Mouse (Mus musculus) forebrain, embryonic 16.5 days (tissue): ENCODE measurements around the gene Mef2b. TPM values are rescaled to one million over a fixed set of nuclear protein-coding genes. Genes with fewer than 3 reads are reported as not detected.
"Not testable (repeated sequence)": the region's sequence is repeated elsewhere in the genome, so short reads cannot be mapped to it uniquely, and the experiment has no call there.

Source experiments
- ATAC-seq: fragments of 200-750 bp; cut with Nextera tagmentation; 2 replicates; pipeline ENCODE4 v1.8.0; 2017; ENCODE audit warnings: mild to moderate bottlenecking, moderate library complexity
- H3K27ac ChIP-seq: fragments of 300-500 bp; sonication (generic); 2 replicates; pipeline ENCODE4 v1.5.1; 2014; ENCODE audit warnings: low read length, control low read depth
- H3K27me3 ChIP-seq: fragments of 300-500 bp; sonication (generic); replicated peaks from 2 replicates; pipeline ENCODE4 v1.6.1; 2014; ENCODE audit warnings: low read length; ENCODE audit not compliant: control insufficient read depth, insufficient read depth
- H3K36me3 ChIP-seq: fragments of 300-500 bp; sonication (generic); 2 replicates; pipeline ENCODE4 v1.6.1; 2014; ENCODE audit not compliant: control insufficient read depth, insufficient read depth
- H3K4me1 ChIP-seq: fragments of 300-500 bp; sonication (generic); replicated peaks from 2 replicates; pipeline ENCODE4 v1.6.1; 2014; ENCODE audit warnings: low read length; ENCODE audit not compliant: control insufficient read depth, insufficient read depth
- H3K4me2 ChIP-seq: fragments of 300-500 bp; sonication (generic); 2 replicates; pipeline ENCODE4 v1.6.1; 2014; ENCODE audit warnings: mild to moderate bottlenecking, low read length, control low read depth
- H3K4me3 ChIP-seq: fragments of 300-500 bp; sonication (generic); replicated peaks from 2 replicates; pipeline ENCODE4 v1.5.1; 2014; ENCODE audit warnings: mild to moderate bottlenecking, low read length, control low read depth
- H3K9ac ChIP-seq: fragments of 300-500 bp; sonication (generic); replicated peaks from 2 replicates; pipeline ENCODE4 v1.6.1; 2014; ENCODE audit warnings: low read depth, low read length, control low read depth
- H3K9me3 ChIP-seq: fragments of 300-500 bp; sonication (generic); 2 replicates; pipeline ENCODE4 v1.6.1; 2016; ENCODE audit warnings: low read length; ENCODE audit not compliant: control insufficient read depth
- WGBS: fragments of 180-500 bp; shearing (Covaris S2); extraction: QIAGEN DNeasy Blood & Tissue Kit; methylation state at CpG from one replicate; pipeline ENCODE4 v1.1.7; 2014; 5-methylcytosine and 5-hydroxymethylcytosine counted together
- polyA plus RNA-seq: library from polyadenylated mRNA; unstranded; fragments of >200 nt; fragmentation: Nextera tagmentation; extraction: Ambion mirVana; gene quantifications from 2 replicates; pipeline ENCODE4 v1.2.1, GENCODE M21; 2015

The Mef2b gene
- polyA plus RNA-seq, 1 experiment from 2014 or later, result 0.34 TPM

DNA sequence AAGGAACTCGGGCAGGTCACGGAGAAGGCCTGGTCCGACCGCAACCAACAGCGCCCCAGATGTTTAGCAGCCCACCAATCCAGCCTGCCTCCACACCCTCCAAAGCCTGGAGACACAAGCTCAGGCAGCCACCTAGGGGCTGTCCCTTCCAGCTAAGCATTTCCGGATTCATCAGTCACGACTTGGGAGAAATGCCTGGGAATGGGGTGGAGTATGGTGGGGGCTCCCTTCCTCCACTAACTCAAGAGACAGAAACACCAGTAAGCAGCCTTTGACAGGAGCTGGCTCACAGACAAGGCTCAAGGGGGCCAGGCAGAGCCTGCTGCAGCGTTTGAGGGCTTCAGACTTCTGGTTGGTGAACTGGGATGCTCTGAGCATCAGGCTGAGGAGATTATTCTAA is 71.0 kb downstream of the Mef2b start:
- Histone ChIP-seq H3K4me2 (no peak overlapping the region), H3K4me1 (peaks cover 15% of the 10 kb centered on the region), H3K9ac (no peak overlapping the region), H3K9me3 (no peaks in the 10 kb centered on the region), H3K36me3 (no peaks in the 10 kb centered on the region), H3K4me3 (no peak overlapping the region), H3K27me3 (no peaks in the 10 kb centered on the region), H3K27ac (no peak overlapping the region)
- ATAC-seq, result no peak
- 28% methylated on average over 8 of the region's 8 CpGs for WGBS

DNA sequence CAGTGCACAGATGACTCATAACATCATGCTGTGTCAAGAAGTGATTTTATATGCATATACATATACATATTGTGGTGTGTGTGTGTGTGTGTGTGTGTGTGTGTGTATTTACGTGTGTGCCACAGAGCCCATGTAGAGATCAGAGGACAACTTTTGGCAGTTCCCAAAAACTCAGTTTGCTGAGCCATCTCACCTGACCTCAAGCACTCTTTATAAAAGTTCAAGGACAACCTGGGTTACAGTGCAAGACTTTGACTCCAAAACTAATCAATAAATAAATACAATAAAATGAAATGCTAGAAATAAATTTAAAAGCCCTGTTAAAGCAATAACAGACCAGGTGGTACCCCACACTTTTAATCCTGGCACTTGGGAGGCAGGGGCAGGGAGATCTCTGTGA is 71.8 kb downstream of the Mef2b start:
- Histone ChIP-seq H3K27ac (no peak overlapping the region), H3K36me3 (no peaks in the 10 kb centered on the region), H3K4me2 (peak overlapping the region; percentile 96), H3K9ac (peak overlapping the region; percentile 67), H3K27me3 (no peaks in the 10 kb centered on the region), H3K9me3 (no peaks in the 10 kb centered on the region), H3K4me1 (peaks cover 15% of the 10 kb centered on the region), H3K4me3 (peak overlapping the region; percentile 69)
- ATAC-seq, result no peak
- WGBS, result 86% methylated on average over 1 of the region's 1 CpGs

DNA sequence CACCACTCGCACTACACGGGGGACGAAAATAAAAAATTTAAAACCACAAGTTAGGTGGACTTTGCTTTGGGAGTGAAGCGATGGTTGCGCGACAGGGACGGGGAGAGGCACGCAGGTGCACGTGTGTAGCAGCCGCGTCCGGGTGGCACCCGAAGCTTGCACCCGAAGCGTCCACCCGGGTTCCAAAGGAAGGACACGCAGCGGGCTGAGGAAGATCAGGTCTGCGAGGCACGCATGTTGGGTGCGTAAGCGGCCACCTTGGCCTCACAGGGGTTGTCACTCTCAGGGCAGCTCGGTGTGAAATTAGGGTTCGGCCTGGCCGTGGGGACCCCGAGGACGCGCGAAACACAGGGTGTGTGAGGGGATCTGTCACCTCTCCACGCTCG is 72.2 kb downstream of the Mef2b start:
- WGBS, result 2% methylated on average over 31 of the region's 31 CpGs
- Histone ChIP-seq H3K4me3 (peak overlapping the region; percentile 69), H3K27me3 (no peaks in the 10 kb centered on the region), H3K9me3 (no peaks in the 10 kb centered on the region), H3K4me1 (peaks cover 15% of the 10 kb centered on the region), H3K9ac (peak overlapping the region; percentile 67), H3K4me2 (peak overlapping the region; percentile 96), H3K36me3 (no peaks in the 10 kb centered on the region), H3K27ac (0 out of 2 replicates have a peak overlapping the region, but pooled peaks have one; percentile 26)
- no peak; the same call in 1 of the 2 replicates for ATAC-seq

DNA sequence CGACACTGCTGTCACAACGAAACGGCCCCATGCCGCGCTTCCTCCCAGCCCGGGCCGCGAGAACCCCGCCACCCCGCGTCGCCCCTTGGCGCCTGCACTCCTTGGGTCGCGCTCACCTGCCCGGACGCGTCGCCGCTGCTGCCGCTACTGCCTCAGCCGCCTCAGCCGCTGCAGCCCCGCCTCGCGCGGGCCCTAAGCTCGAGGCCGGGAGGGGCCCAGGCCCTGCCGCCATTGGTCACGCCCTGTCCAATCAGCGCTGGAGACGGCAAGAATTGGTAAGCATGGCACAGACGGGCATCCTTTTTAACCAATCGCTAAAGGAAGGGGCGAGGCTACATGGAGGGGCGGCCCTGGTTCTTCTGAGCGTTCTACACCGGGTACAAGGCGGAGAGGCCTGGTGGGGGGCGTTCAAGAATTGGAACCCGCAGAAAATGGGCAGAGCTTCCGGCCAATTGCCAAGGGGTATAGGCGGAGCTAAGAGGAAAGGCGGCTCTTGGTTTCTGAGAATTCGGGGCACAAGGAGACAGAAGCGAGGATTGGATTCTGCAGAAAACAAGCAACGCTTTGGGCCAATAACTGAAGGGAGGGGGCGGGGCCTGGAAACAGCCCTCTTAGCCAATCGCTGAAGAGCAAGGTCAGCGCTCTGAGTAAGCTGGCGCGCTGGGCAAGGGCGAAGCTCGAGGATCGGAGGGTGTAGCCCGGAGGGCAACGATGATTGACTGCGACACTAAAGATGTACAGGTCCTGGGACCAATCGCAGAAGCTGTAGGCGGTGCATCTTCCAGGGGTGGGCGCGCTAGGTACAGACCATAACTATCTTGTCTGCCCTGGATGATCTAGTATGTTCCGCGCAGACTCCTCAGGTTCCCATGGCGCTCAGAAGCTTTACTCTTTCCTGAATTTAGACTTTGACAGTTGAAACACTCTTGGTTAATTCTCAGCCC is 72.9 kb downstream of the Mef2b start, which contains the start of gene Slc25a42:
TSS of gene Slc25a42 (minus strand) at position 194 of the 944 bp plus-strand sequence.
- Histone ChIP-seq H3K27ac (peak within 1 kb of the TSS; percentile 26; the same call in 1 of the 2 replicates), H3K36me3 (no peaks in the 10 kb centered on the region), H3K27me3 (no peaks in the 10 kb centered on the region), H3K4me1 (peaks cover 15% of the 10 kb centered on the region), H3K9ac (peak within 1 kb of the TSS; percentile 67), H3K4me3 (peak within 1 kb of the TSS; percentile 69), H3K4me2 (peak within 1 kb of the TSS; percentile 96), H3K9me3 (no peaks in the 10 kb centered on the region)
- WGBS, result under 1% methylated on average over 63 of the region's 66 CpGs
- peak; percentile 99 for ATAC-seq

DNA sequence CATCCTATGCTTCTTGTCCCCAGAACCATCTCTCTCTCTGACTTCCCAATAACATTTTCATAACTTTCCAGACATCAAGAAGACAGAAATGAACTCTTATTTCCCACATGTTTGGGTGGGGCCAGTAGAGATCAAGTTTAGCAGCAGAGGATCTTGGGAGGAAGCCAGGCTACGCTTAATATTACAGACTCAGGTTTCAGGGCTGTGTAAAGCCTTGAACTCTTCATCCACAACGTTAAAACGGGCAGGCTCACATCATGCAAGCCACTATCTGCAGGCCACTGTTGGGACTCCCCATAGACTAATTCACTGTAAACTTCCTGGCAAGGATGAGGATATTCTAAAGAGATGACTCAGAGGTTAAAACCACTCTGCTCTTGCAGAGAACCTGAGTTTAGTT is 74.9 kb downstream of the Mef2b start:
- H3K9ac ChIP-seq, result no peak overlapping the region
- no peaks in the 10 kb centered on the region for H3K9me3 ChIP-seq
- no peak overlapping the region for H3K4me3 ChIP-seq
- 68% methylated on average over 3 of the region's 3 CpGs for WGBS
- peaks cover 17% of the 10 kb centered on the region for H3K4me1 ChIP-seq
- H3K4me2 ChIP-seq, result no peak overlapping the region
- H3K27me3 ChIP-seq, result no peaks in the 10 kb centered on the region
- H3K36me3 ChIP-seq, result no peaks in the 10 kb centered on the region
- ATAC-seq, result no peak
- no peak overlapping the region for H3K27ac ChIP-seq

DNA sequence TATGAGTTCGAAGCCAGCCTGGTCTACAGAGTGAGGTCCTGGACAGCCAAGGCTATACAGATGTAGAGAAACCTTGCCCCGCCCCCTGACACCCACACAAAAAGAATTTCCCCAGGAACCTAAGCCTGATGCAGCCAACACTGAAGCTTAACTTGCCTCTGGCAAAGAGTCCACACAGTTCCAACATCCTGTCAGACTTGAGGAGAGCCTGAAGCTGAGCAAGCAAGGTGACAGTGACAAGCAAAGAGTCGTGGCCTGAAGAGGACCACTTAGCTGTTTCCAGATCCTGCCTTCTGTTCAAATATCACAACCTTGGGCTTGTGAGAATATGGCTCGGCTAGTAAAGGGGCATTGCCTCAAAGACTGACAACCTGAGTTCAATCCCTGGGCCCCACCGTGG is 75.6 kb downstream of the Mef2b start:
- WGBS, result 79% methylated on average over 5 of the region's 5 CpGs
- no peak for ATAC-seq

DNA sequence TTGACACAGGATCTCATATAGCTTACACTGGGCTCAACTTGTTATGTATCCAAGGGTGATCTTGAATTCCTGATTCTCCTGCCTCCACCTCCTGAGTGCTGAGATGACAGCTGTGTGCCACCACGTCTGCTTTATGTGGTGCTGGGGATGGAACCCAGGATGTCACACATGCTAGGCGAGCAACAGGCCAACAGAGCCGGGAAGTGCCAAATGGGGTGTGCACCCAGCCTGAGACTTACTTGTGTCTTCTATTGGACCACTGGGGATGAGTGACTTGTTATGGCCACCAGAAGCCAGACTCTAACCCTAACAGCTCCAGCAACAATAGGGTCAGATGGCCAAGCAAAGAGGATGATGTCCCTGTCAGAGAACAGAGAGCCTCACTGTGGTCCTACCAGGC is 76.7 kb downstream of the Mef2b start:
- not testable (repeated sequence) for H3K36me3 ChIP-seq, H3K4me3 ChIP-seq, H3K27me3 ChIP-seq, H3K4me2 ChIP-seq, H3K27ac ChIP-seq, ATAC-seq, H3K9me3 ChIP-seq, H3K9ac ChIP-seq
- WGBS, result 73% methylated on average over 3 of the region's 3 CpGs
- H3K4me1 ChIP-seq, result peaks cover 12% of the 10 kb centered on the region

More for the DNA sequence above, 75.6 kb downstream of the Mef2b start:
- Histone ChIP-seq H3K27me3 (no peaks in the 10 kb centered on the region), H3K27ac (no peak overlapping the region), H3K9me3 (no peaks in the 10 kb centered on the region), H3K4me2 (no peak overlapping the region), H3K4me1 (peaks cover 18% of the 10 kb centered on the region), H3K36me3 (no peaks in the 10 kb centered on the region), H3K4me3 (no peak overlapping the region), H3K9ac (no peak overlapping the region)

DNA sequence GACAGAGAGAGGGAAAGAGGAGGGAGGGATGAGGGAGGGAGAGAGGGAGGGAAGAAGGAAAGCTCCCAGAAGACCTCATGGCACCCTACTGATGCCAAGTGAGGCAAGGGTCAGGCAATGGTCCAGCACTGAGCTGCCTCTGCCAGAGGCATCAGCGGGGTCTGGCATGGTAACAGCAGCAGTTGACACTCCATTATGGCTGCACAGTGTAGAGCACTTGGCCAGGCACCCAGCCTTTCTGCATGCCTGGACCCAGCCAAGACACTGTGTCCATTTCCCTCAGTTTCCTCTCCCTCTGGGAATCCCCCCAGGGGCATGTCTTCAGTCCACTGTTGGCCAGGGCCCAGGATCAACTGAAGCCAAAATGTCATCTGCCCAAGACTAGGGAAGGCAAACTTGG is 77.1 kb downstream of the Mef2b start:
- H3K27ac ChIP-seq, result no peak overlapping the region
- no peak overlapping the region for H3K4me3 ChIP-seq
- H3K27me3 ChIP-seq, result no peaks in the 10 kb centered on the region
- no peak for ATAC-seq
- no peak overlapping the region for H3K9ac ChIP-seq
- no peaks in the 10 kb centered on the region for H3K9me3 ChIP-seq
- no peak overlapping the region for H3K4me2 ChIP-seq
- peaks cover 10% of the 10 kb centered on the region for H3K4me1 ChIP-seq
- H3K36me3 ChIP-seq, result peaks cover 3% of the 10 kb centered on the region
- 47% methylated on average over 1 of the region's 1 CpGs for WGBS
